Mouse (Mus musculus): ENCODE data around the gene Strip1. TPM values are rescaled to one million over a fixed set of nuclear protein-coding genes. Genes with fewer than 3 reads are reported as not detected.

Gene Strip1
- polyA plus RNA-seq, 1 experiment from 2014 or later: 156 TPM

GRCm38 (mm10) chr3:107626751-107627150, 4.7 kb downstream of the Strip1 start:
- H3K9me3 ChIP-seq: no peaks in the 10 kb centered on the region
- no peak overlapping the region for H3K4me3 ChIP-seq (replicated peaks)
- H3K4me1 ChIP-seq (replicated peaks): peaks cover 21% of the 10 kb centered on the region
- ATAC-seq: no peak
- WGBS: 94% methylated on average over 8 of the region's 8 CpGs
- no peak overlapping the region for H3K4me2 ChIP-seq (replicated peaks)
- peaks cover 71% of the 10 kb centered on the region for H3K36me3 ChIP-seq
- no peak overlapping the region for H3K27ac ChIP-seq
- no peak overlapping the region for H3K9ac ChIP-seq (replicated peaks)
- no peaks in the 10 kb centered on the region for H3K27me3 ChIP-seq

- H3K9ac ChIP-seq (replicated peaks): no peak overlapping the region
- H3K27ac ChIP-seq: no peak overlapping the region
- no peaks in the 10 kb centered on the region for H3K27me3 ChIP-seq
- H3K4me3 ChIP-seq (replicated peaks): no peak overlapping the region
- 94% methylated on average over 8 of the region's 8 CpGs for WGBS
- H3K36me3 ChIP-seq: peaks cover 83% of the 10 kb centered on the region
- ATAC-seq: no peak
- H3K4me2 ChIP-seq (replicated peaks): no peak overlapping the region
- H3K4me1 ChIP-seq (replicated peaks): peaks cover 19% of the 10 kb centered on the region
- no peaks in the 10 kb centered on the region for H3K9me3 ChIP-seq
Measured at GRCm38 (mm10) chr3:107625536-107625935, 6.0 kb downstream of the Strip1 start.

GRCm38 (mm10) chr3:107624424-107624823, 7.1 kb downstream of the Strip1 start:
- Histone ChIP-seq H3K9ac (replicated peaks) (no peak overlapping the region), H3K4me2 (replicated peaks) (no peak overlapping the region), H3K9me3 (no peaks in the 10 kb centered on the region), H3K4me3 (replicated peaks) (no peak overlapping the region), H3K27me3 (no peaks in the 10 kb centered on the region), H3K36me3 (peaks cover 91% of the 10 kb centered on the region), H3K4me1 (replicated peaks) (peaks cover 8% of the 10 kb centered on the region), H3K27ac (no peak overlapping the region)
- ATAC-seq: no peak
- WGBS: 98% methylated on average over 8 of the region's 8 CpGs

- H3K9ac ChIP-seq (replicated peaks): no peak overlapping the region
- H3K27ac ChIP-seq: no peak overlapping the region
- no peaks in the 10 kb centered on the region for H3K9me3 ChIP-seq
- H3K4me3 ChIP-seq (replicated peaks): no peak overlapping the region
- WGBS: 97% methylated on average over 7 of the region's 7 CpGs
- H3K4me1 ChIP-seq (replicated peaks): no peaks in the 10 kb centered on the region
- no peaks in the 10 kb centered on the region for H3K27me3 ChIP-seq
- peaks cover 97% of the 10 kb centered on the region for H3K36me3 ChIP-seq
- ATAC-seq: no peak
- H3K4me2 ChIP-seq (replicated peaks): no peak overlapping the region
Measured at GRCm38 (mm10) chr3:107622537-107622936, 9.0 kb downstream of the Strip1 start.

GRCm38 (mm10) chr3:107621286-107622075, 10.0 kb downstream of the Strip1 start:
- Histone ChIP-seq H3K4me3 (replicated peaks) (no peak overlapping the region), H3K27me3 (no peaks in the 10 kb centered on the region), H3K27ac (no peak overlapping the region), H3K9me3 (no peaks in the 10 kb centered on the region), H3K4me2 (replicated peaks) (no peak overlapping the region), H3K36me3 (peaks cover 97% of the 10 kb centered on the region), H3K4me1 (replicated peaks) (no peaks in the 10 kb centered on the region), H3K9ac (replicated peaks) (no peak overlapping the region)
- ATAC-seq: no peak
- 91% methylated on average over 21 of the region's 21 CpGs for WGBS

GRCm38 (mm10) chr3:107619911-107620310, 11.6 kb downstream of the Strip1 start:
- Histone ChIP-seq H3K9ac (replicated peaks) (no peak overlapping the region), H3K4me1 (replicated peaks) (no peaks in the 10 kb centered on the region), H3K27me3 (no peaks in the 10 kb centered on the region), H3K27ac (no peak overlapping the region), H3K4me3 (replicated peaks) (no peak overlapping the region), H3K36me3 (peaks cover 97% of the 10 kb centered on the region), H3K9me3 (no peaks in the 10 kb centered on the region), H3K4me2 (replicated peaks) (no peak overlapping the region)
- WGBS: 88% methylated on average over 6 of the region's 6 CpGs
- ATAC-seq: no peak

- no peaks in the 10 kb centered on the region for H3K27me3 ChIP-seq
- no peaks in the 10 kb centered on the region for H3K9me3 ChIP-seq
- no peak overlapping the region for H3K9ac ChIP-seq (replicated peaks)
- no peak overlapping the region for H3K4me3 ChIP-seq (replicated peaks)
- no peak overlapping the region for H3K4me2 ChIP-seq (replicated peaks)
- no peak for ATAC-seq
- 97% methylated on average over 3 of the region's 3 CpGs for WGBS
- peaks cover 97% of the 10 kb centered on the region for H3K36me3 ChIP-seq
- H3K27ac ChIP-seq: no peak overlapping the region
- H3K4me1 ChIP-seq (replicated peaks): no peaks in the 10 kb centered on the region
Measured at GRCm38 (mm10) chr3:107617800-107618199, 13.7 kb downstream of the Strip1 start.

- H3K27ac ChIP-seq: no peak overlapping the region
- H3K4me1 ChIP-seq (replicated peaks): 0 out of 2 replicates have a peak, but pooled peaks cover 2% of the 10 kb centered on the region
- ATAC-seq: peak; percentile 53; the same call in 1 of the 2 replicates
- H3K9ac ChIP-seq (replicated peaks): no peak overlapping the region
- H3K9me3 ChIP-seq: no peaks in the 10 kb centered on the region
- 90% methylated on average over 11 of the region's 11 CpGs for WGBS
- H3K4me2 ChIP-seq (replicated peaks): no peak overlapping the region
- no peak overlapping the region for H3K4me3 ChIP-seq (replicated peaks)
- H3K27me3 ChIP-seq: no peaks in the 10 kb centered on the region
- H3K36me3 ChIP-seq: peaks cover 80% of the 10 kb centered on the region
Measured at GRCm38 (mm10) chr3:107612902-107613525, 18.5 kb downstream of the Strip1 start.

- ATAC-seq: no peak
- H3K9me3 ChIP-seq: no peaks in the 10 kb centered on the region
- H3K4me1 ChIP-seq (replicated peaks): 0 out of 2 replicates have a peak, but pooled peaks cover 2% of the 10 kb centered on the region
- peaks cover 64% of the 10 kb centered on the region for H3K36me3 ChIP-seq
- H3K4me2 ChIP-seq (replicated peaks): no peak overlapping the region
- 0 out of 2 replicates have a peak overlapping the region, but pooled peaks have one; percentile 15 for H3K27ac ChIP-seq
- WGBS: 70% methylated on average over 4 of the region's 4 CpGs
- no peak overlapping the region for H3K9ac ChIP-seq (replicated peaks)
- H3K27me3 ChIP-seq: no peaks in the 10 kb centered on the region
- no peak overlapping the region for H3K4me3 ChIP-seq (replicated peaks)
Measured at GRCm38 (mm10) chr3:107611394-107611793, 20.1 kb downstream of the Strip1 start.

GRCm38 (mm10) chr3:107609376-107609775, 22.1 kb downstream of the Strip1 start:
- Histone ChIP-seq H3K4me2 (replicated peaks) (no peak overlapping the region), H3K27ac (no peak overlapping the region), H3K9ac (replicated peaks) (no peak overlapping the region), H3K36me3 (peaks cover 44% of the 10 kb centered on the region), H3K27me3 (no peaks in the 10 kb centered on the region), H3K9me3 (no peaks in the 10 kb centered on the region), H3K4me3 (replicated peaks) (no peak overlapping the region), H3K4me1 (replicated peaks) (0 out of 2 replicates have a peak, but pooled peaks cover 2% of the 10 kb centered on the region)
- 56% methylated on average over 3 of the region's 3 CpGs for WGBS
- ATAC-seq: no peak

- WGBS: 68% methylated on average over 4 of the region's 4 CpGs
- no peak overlapping the region for H3K9ac ChIP-seq (replicated peaks)
Measured at GRCm38 (mm10) chr3:107608808-107609207, 22.7 kb downstream of the Strip1 start.

GRCm38 (mm10) chr3:107607221-107607620, 24.3 kb downstream of the Strip1 start:
- H3K27ac ChIP-seq: no peak overlapping the region
- H3K36me3 ChIP-seq: peaks cover 22% of the 10 kb centered on the region
- ATAC-seq: no peak
- no peak overlapping the region for H3K4me3 ChIP-seq (replicated peaks)
- H3K4me1 ChIP-seq (replicated peaks): 0 out of 2 replicates have a peak, but pooled peaks cover 2% of the 10 kb centered on the region
- H3K9me3 ChIP-seq: no peaks in the 10 kb centered on the region
- H3K27me3 ChIP-seq: 0 out of 2 replicates have a peak, but pooled peaks cover 9% of the 10 kb centered on the region
- no peak overlapping the region for H3K4me2 ChIP-seq (replicated peaks)
- H3K9ac ChIP-seq (replicated peaks): no peak overlapping the region
- 87% methylated on average over 8 of the region's 8 CpGs for WGBS

More at GRCm38 (mm10) chr3:107608808-107609207, 22.7 kb downstream of the Strip1 start:
- ATAC-seq: no peak
- Histone ChIP-seq H3K36me3 (peaks cover 38% of the 10 kb centered on the region), H3K9me3 (no peaks in the 10 kb centered on the region), H3K4me2 (replicated peaks) (no peak overlapping the region), H3K4me3 (replicated peaks) (no peak overlapping the region), H3K4me1 (replicated peaks) (0 out of 2 replicates have a peak, but pooled peaks cover 2% of the 10 kb centered on the region), H3K27ac (no peak overlapping the region), H3K27me3 (0 out of 2 replicates have a peak, but pooled peaks cover 4% of the 10 kb centered on the region)

Data from midbrain, embryonic 13.5 days (tissue).